Mouse (Mus musculus): ENCODE measurements at regions not wholly inside any gene's neighbourhood (a gene's known extent, or its start where the extent isn't known, plus 50 kb on each side); places are given as distances from the start of the nearest gene placed in this dataset.

DNA sequence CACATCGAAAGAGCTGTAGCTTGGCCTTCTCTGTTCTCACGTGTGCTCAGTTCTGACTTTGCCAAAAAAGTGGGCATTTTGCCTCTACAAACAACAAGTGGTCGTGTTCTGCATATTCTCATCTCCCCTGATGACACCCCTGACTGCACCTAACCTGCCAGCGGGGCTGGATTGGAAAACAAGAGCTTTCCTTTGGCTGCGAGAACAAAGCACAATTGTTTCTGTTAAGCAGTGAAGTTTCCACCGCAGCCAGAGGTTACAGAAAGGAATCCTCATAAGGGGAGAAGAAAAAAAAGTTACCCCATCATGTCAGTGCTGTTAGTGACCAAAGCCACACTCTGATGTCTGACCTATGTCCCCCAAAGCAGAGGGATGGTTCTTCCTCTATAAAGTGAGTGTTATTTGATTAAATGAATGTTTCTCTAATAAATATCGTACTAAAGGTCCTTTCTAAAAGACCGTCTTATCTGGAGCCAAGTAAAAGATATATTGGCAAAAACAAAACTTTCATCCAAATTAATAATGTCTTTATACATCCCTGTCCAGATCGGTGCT is 371.4 kb upstream of the Intu start:
- no peak for TF ChIP-seq POLR2A (IDR thresholded peaks at IDR 0.05; ENCODE audit: extremely low read depth, insufficient read depth, low read length)
- TF ChIP-seq CTCF (IDR thresholded peaks at IDR 0.05; ENCODE audit: extremely low read depth, insufficient read depth, low read length), result no peak

All from cortical plate, adult 2 months (tissue).